Mouse (Mus musculus): ENCODE measurements around the gene Tsc22d3. TPM values are rescaled to one million over a fixed set of nuclear protein-coding genes. Genes with fewer than 3 reads are reported as not detected.
A peak's percentile ranks its signal among the peaks of the same experiment; 100 is the strongest.
"Not testable (repeated sequence)": the region's sequence is repeated elsewhere in the genome, so short reads cannot be mapped to it uniquely, and the experiment has no call there.

Tsc22d3 gene
- polyA plus RNA-seq, 1 experiment from 2014 or later: 98.2 TPM

GRCm38 (mm10) chrX:140522071-140522765 lies 78.2 kb downstream of the Tsc22d3 start:
- H3K9ac ChIP-seq: no peak overlapping the region
- ATAC-seq (replicated peaks; ENCODE audit: low FRiP score): no peak
- H3K27me3 ChIP-seq: peaks cover 48% of the 10 kb centered on the region
- 35% methylated on average over 14 of the region's 14 CpGs for WGBS
- H3K9me3 ChIP-seq (replicated peaks): no peaks in the 10 kb centered on the region
- no peak overlapping the region for H3K4me3 ChIP-seq (replicated peaks)
- no peaks in the 10 kb centered on the region for H3K36me3 ChIP-seq
- H3K27ac ChIP-seq: peak overlapping the region; percentile 58
- peaks cover 17% of the 10 kb centered on the region; the same call in 1 of the 2 replicates for H3K4me1 ChIP-seq
- no peak overlapping the region for H3K4me2 ChIP-seq

GRCm38 (mm10) chrX:140520146-140521102 lies 80.0 kb downstream of the Tsc22d3 start:
- Histone ChIP-seq H3K9me3 (replicated peaks) (no peaks in the 10 kb centered on the region), H3K4me3 (replicated peaks) (peak overlapping the region; percentile 27), H3K4me1 (peaks cover 17% of the 10 kb centered on the region; the same call in 1 of the 2 replicates), H3K9ac (no peak overlapping the region), H3K27ac (peak overlapping the region; percentile 80), H3K4me2 (peak overlapping the region; percentile 54), H3K27me3 (peaks cover 45% of the 10 kb centered on the region), H3K36me3 (no peaks in the 10 kb centered on the region)
- WGBS: 25% methylated on average over 25 of the region's 25 CpGs
- ATAC-seq (replicated peaks; ENCODE audit: low FRiP score): peak; percentile 96

GRCm38 (mm10) chrX:140518351-140518750 lies 82.1 kb downstream of the Tsc22d3 start:
- Histone ChIP-seq H3K4me2 (no peak overlapping the region), H3K9ac (no peak overlapping the region), H3K27me3 (peaks cover 56% of the 10 kb centered on the region), H3K4me3 (replicated peaks) (no peak overlapping the region), H3K36me3 (no peaks in the 10 kb centered on the region), H3K4me1 (peaks cover 21% of the 10 kb centered on the region; the same call in 1 of the 2 replicates), H3K9me3 (replicated peaks) (no peaks in the 10 kb centered on the region), H3K27ac (no peak overlapping the region)
- ATAC-seq (replicated peaks; ENCODE audit: low FRiP score): no peak
- WGBS: 87% methylated on average over 8 of the region's 8 CpGs

- H3K4me3 ChIP-seq (replicated peaks): no peak overlapping the region
- WGBS: 75% methylated on average over 2 of the region's 2 CpGs
- H3K4me1 ChIP-seq: peaks cover 24% of the 10 kb centered on the region
- no peaks in the 10 kb centered on the region for H3K9me3 ChIP-seq (replicated peaks)
- ATAC-seq (replicated peaks; ENCODE audit: low FRiP score): no peak
- H3K27ac ChIP-seq: no peak overlapping the region
- no peak overlapping the region for H3K9ac ChIP-seq
- no peak overlapping the region for H3K4me2 ChIP-seq
- H3K36me3 ChIP-seq: no peaks in the 10 kb centered on the region
- peaks cover 60% of the 10 kb centered on the region for H3K27me3 ChIP-seq
Observed at GRCm38 (mm10) chrX:140513379-140513778, 87.1 kb downstream of the Tsc22d3 start.

- Histone ChIP-seq H3K4me2 (peak overlapping the region; percentile 52; the same call in 1 of the 2 replicates), H3K27ac (no peak overlapping the region), H3K36me3 (no peaks in the 10 kb centered on the region), H3K9me3 (replicated peaks) (no peaks in the 10 kb centered on the region), H3K4me3 (replicated peaks) (no peak overlapping the region), H3K9ac (no peak overlapping the region), H3K27me3 (peaks cover 58% of the 10 kb centered on the region), H3K4me1 (peaks cover 24% of the 10 kb centered on the region)
- 55% methylated on average over 7 of the region's 7 CpGs for WGBS
- ATAC-seq (replicated peaks; ENCODE audit: low FRiP score): no peak
Observed at GRCm38 (mm10) chrX:140511687-140512651, 88.5 kb downstream of the Tsc22d3 start.

- ATAC-seq (replicated peaks; ENCODE audit: low FRiP score): peak; percentile 94
- peak overlapping the region; percentile 73 for H3K27ac ChIP-seq
- H3K9ac ChIP-seq: no peak overlapping the region
- no peaks in the 10 kb centered on the region for H3K9me3 ChIP-seq (replicated peaks)
- peak overlapping the region; percentile 52 for H3K4me2 ChIP-seq
- WGBS: 33% methylated on average over 24 of the region's 24 CpGs
- H3K4me3 ChIP-seq (replicated peaks): peak overlapping the region; percentile 23
- peaks cover 65% of the 10 kb centered on the region for H3K27me3 ChIP-seq
- no peaks in the 10 kb centered on the region for H3K36me3 ChIP-seq
- peaks cover 24% of the 10 kb centered on the region for H3K4me1 ChIP-seq
Observed at GRCm38 (mm10) chrX:140510696-140511429, 89.6 kb downstream of the Tsc22d3 start.

GRCm38 (mm10) chrX:140509817-140510216 lies 90.6 kb downstream of the Tsc22d3 start:
- Histone ChIP-seq H3K4me2 (no peak overlapping the region), H3K9me3 (replicated peaks) (no peaks in the 10 kb centered on the region), H3K4me1 (peaks cover 23% of the 10 kb centered on the region), H3K9ac (no peak overlapping the region), H3K4me3 (replicated peaks) (no peak overlapping the region), H3K36me3 (no peaks in the 10 kb centered on the region), H3K27ac (no peak overlapping the region), H3K27me3 (peaks cover 65% of the 10 kb centered on the region)
- ATAC-seq (replicated peaks; ENCODE audit: low FRiP score): no peak
- WGBS: 71% methylated on average over 6 of the region's 6 CpGs

- not testable (repeated sequence) for ATAC-seq (replicated peaks; ENCODE audit: low FRiP score); H3K4me2 ChIP-seq; H3K9me3 ChIP-seq (replicated peaks); H3K27ac ChIP-seq; H3K4me3 ChIP-seq (replicated peaks); H3K36me3 ChIP-seq; H3K9ac ChIP-seq
- Histone ChIP-seq H3K27me3 (peaks cover 61% of the 10 kb centered on the region), H3K4me1 (peaks cover 20% of the 10 kb centered on the region)
- WGBS: 74% methylated on average over 4 of the region's 4 CpGs
Observed at GRCm38 (mm10) chrX:140508791-140509190, 91.7 kb downstream of the Tsc22d3 start.

- WGBS: 86% methylated on average over 1 of the region's 1 CpGs
Observed at GRCm38 (mm10) chrX:140507377-140507776, 93.1 kb downstream of the Tsc22d3 start.

GRCm38 (mm10) chrX:140506436-140507180 lies 93.9 kb downstream of the Tsc22d3 start:
- no peak for ATAC-seq (replicated peaks; ENCODE audit: low FRiP score)
- no peak overlapping the region for H3K4me3 ChIP-seq (replicated peaks)
- H3K27ac ChIP-seq: no peak overlapping the region
- peaks cover 18% of the 10 kb centered on the region for H3K4me1 ChIP-seq
- no peaks in the 10 kb centered on the region for H3K9me3 ChIP-seq (replicated peaks)
- H3K36me3 ChIP-seq: no peaks in the 10 kb centered on the region
- no peak overlapping the region for H3K9ac ChIP-seq
- peaks cover 50% of the 10 kb centered on the region for H3K27me3 ChIP-seq
- WGBS: 80% methylated on average over 6 of the region's 6 CpGs
- H3K4me2 ChIP-seq: no peak overlapping the region

More at GRCm38 (mm10) chrX:140507377-140507776, 93.1 kb downstream of the Tsc22d3 start:
- no peak overlapping the region for H3K4me3 ChIP-seq (replicated peaks)
- peaks cover 51% of the 10 kb centered on the region for H3K27me3 ChIP-seq
- H3K27ac ChIP-seq: no peak overlapping the region
- no peak for ATAC-seq (replicated peaks; ENCODE audit: low FRiP score)
- no peak overlapping the region for H3K4me2 ChIP-seq
- peaks cover 20% of the 10 kb centered on the region for H3K4me1 ChIP-seq
- no peak overlapping the region for H3K9ac ChIP-seq
- no peaks in the 10 kb centered on the region for H3K9me3 ChIP-seq (replicated peaks)
- no peaks in the 10 kb centered on the region for H3K36me3 ChIP-seq
